Mouse (Mus musculus) kidney, adult 2 months (tissue): ENCODE data around the gene Zcwpw1. TPM values are rescaled to one million over a fixed set of nuclear protein-coding genes. Genes with fewer than 3 reads are reported as not detected.

ENCODE experiments used
- DNase-seq: peaks from one replicate; pipeline ENCODE4 v3.0.0; 2021
- H3K27ac ChIP-seq: fragments of 200-500 bp; 2 replicates; pipeline ENCODE4 v1.5.1; 2012; ENCODE audit warnings: low read depth, low read length, control low read depth, inconsistent platforms; ENCODE audit not compliant: insufficient read depth
- H3K27me3 ChIP-seq: fragments of 200-500 bp; replicated peaks from 2 replicates; pipeline ENCODE4 v1.6.1; 2012; ENCODE audit warnings: mild to moderate bottlenecking, moderate library complexity, low read length, inconsistent platforms; ENCODE audit not compliant: control insufficient read depth, insufficient read depth
- H3K36me3 ChIP-seq: fragments of 200-500 bp; 2 replicates; pipeline ENCODE4 v1.6.1; 2012; ENCODE audit warnings: mild to moderate bottlenecking, moderate library complexity, low read length, inconsistent platforms; ENCODE audit not compliant: control insufficient read depth, insufficient read depth
- H3K4me1 ChIP-seq: fragments of 200-500 bp; 2 replicates; pipeline ENCODE4 v1.6.1; 2011; ENCODE audit warnings: low read length; ENCODE audit not compliant: control insufficient read depth, insufficient read depth
- H3K4me3 ChIP-seq: fragments of 200-500 bp; 2 replicates; pipeline ENCODE4 v1.5.1; 2011; ENCODE audit warnings: mild to moderate bottlenecking, low read depth, low read length, control low read depth; ENCODE audit not compliant: insufficient read depth
- CTCF ChIP-seq: fragments of 200-500 bp; conservative IDR thresholded peaks from 2 replicates; pipeline ENCODE4 v1.5.1; 2011; ENCODE audit warnings: low read depth, mild to moderate bottlenecking, control low read depth, low read length, moderate library complexity, mixed read lengths; ENCODE audit not compliant: insufficient read depth, insufficient read length
- POLR2A ChIP-seq: fragments of 200-500 bp; IDR thresholded peaks from one replicate; pipeline ENCODE4 v1.6.1; 2011; ENCODE audit warnings: low read depth, low read length, control low read depth
- WGBS: fragments of 180-500 bp; shearing (Covaris S2); methylation state at CpG from one replicate; pipeline ENCODE4 v1.1.7; 2018; 5-methylcytosine and 5-hydroxymethylcytosine counted together
- polyA plus RNA-seq: library from polyadenylated mRNA; depleted of rRNA; stranded (reverse); fragments of >200 nt; gene quantifications from 2 replicates; pipeline ENCODE4 v1.2.3, GENCODE M21; 2012

Zcwpw1 gene
- polyA plus RNA-seq, 1 experiment, result 2.5 TPM

DNA sequence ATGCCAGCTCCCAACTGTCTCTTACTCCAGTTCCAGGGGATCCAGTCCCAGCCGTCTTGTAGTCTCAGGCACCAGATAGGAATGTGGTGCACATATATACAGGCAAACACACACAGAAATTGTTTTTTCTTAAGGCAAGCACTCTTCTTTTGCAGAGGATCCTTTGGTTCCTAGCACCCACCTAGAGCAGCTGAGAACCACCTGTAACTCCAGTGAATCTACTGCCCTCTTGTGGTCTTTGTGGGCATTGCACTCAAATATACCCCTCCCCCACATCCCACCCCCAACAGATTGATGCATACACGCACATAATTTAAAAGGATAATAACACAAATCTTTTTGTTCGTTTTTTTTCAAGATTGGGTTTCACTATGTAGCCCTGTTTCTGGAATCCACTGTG, 21.3 kb upstream of the Zcwpw1 start:
- Histone ChIP-seq H3K4me1 (no peaks in the 10 kb centered on the region), H3K36me3 (no peaks in the 10 kb centered on the region), H3K4me3 (no peak overlapping the region), H3K27me3 (no peaks in the 10 kb centered on the region), H3K27ac (no peak overlapping the region)
- TF ChIP-seq POLR2A (no peak), CTCF (peak; percentile 47)
- WGBS, result 61% methylated on average over 3 of the region's 3 CpGs
- DNase-seq, result no peak

- no peak overlapping the region for H3K4me3 ChIP-seq
- no peaks in the 10 kb centered on the region for H3K27me3 ChIP-seq
- no peaks in the 10 kb centered on the region for H3K4me1 ChIP-seq
- 69% methylated on average over 1 of the region's 1 CpGs for whole genome bisulfite sequencing
- H3K36me3 ChIP-seq, result no peaks in the 10 kb centered on the region
- TF ChIP-seq POLR2A, result no peak
- TF ChIP-seq CTCF, result no peak
- DNase-seq, result no peak
- no peak overlapping the region for H3K27ac ChIP-seq
Measured at GRCm38 (mm10) chr5:137768475-137768874, 19.1 kb upstream of the Zcwpw1 start.

DNA sequence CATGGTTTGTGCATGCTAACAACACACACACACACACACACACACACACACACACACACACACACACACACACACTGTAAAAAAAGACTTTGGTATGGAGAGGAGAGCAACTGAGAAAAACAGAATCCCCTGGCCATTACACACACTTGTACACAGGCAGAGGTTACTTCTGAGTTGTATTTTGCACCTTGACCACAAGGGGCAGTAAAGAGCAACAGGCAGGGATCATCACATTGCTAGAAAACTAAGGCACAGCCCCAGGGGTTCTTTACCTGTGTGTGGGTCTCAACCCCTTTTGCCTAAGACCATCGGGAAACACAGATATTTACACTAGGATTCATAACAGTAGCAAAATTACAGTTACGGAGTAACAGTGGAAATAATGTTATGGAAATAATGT, 16.9 kb upstream of the Zcwpw1 start:
- TF ChIP-seq POLR2A, result no peak
- TF ChIP-seq CTCF, result peak; percentile 59
- H3K27me3 ChIP-seq, result no peaks in the 10 kb centered on the region
- H3K4me1 ChIP-seq, result no peaks in the 10 kb centered on the region
- WGBS, result 49% methylated on average over 2 of the region's 2 CpGs
- H3K4me3 ChIP-seq, result no peak overlapping the region
- H3K36me3 ChIP-seq, result no peaks in the 10 kb centered on the region
- DNase-seq, result peak; percentile 40
- H3K27ac ChIP-seq, result no peak overlapping the region

GRCm38 (mm10) chr5:137772755-137773154, 14.8 kb upstream of the Zcwpw1 start:
- H3K27me3 ChIP-seq, result no peaks in the 10 kb centered on the region
- no peaks in the 10 kb centered on the region; the same call in 1 of the 2 replicates for H3K4me1 ChIP-seq
- DNase-seq, result no peak
- no peak overlapping the region for H3K4me3 ChIP-seq
- no peak overlapping the region for H3K27ac ChIP-seq
- TF ChIP-seq POLR2A (no peak), CTCF (no peak)
- H3K36me3 ChIP-seq, result no peaks in the 10 kb centered on the region

- H3K4me1 ChIP-seq, result peaks cover 7% of the 10 kb centered on the region; the same call in 1 of the 2 replicates
- no peak overlapping the region for H3K4me3 ChIP-seq
- 95% methylated on average over 2 of the region's 2 CpGs for WGBS
- no peaks in the 10 kb centered on the region for H3K27me3 ChIP-seq
- TF ChIP-seq CTCF, result no peak
- no peak for TF ChIP-seq POLR2A
- H3K36me3 ChIP-seq, result no peaks in the 10 kb centered on the region
- peak overlapping the region; percentile 6; the same call in 1 of the 2 replicates for H3K27ac ChIP-seq
- no peak for DNase-seq
Measured at GRCm38 (mm10) chr5:137775587-137776290, 11.9 kb upstream of the Zcwpw1 start.

DNA sequence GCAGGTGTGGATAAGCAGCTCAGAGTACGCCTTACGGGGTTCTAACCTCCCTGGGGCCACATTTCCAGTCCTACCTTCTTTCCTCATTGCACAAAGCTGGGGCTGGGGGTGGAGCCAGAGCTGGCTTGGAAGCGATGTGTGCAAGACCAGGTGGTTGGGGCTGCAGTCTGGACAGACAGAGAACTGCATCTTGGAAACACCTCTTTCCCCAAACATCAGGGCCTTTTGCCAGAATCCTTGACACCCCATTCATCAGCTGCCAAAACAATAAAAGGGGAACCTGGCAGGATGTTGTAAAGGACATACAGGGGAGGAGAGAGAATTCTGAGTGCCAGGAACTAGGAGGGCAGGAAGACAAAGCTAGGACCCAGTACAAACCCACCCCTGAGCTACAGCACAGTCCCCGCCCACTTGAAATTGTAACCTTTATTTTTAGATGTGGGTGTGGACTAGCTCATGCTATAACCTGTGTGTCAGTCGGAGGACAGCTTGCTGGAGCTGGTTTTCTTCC, 11.1 kb upstream of the Zcwpw1 start:
- Histone ChIP-seq H3K4me1 (peaks cover 7% of the 10 kb centered on the region; the same call in 1 of the 2 replicates), H3K4me3 (no peak overlapping the region), H3K27ac (peak overlapping the region; percentile 6; the same call in 1 of the 2 replicates), H3K36me3 (no peaks in the 10 kb centered on the region), H3K27me3 (no peaks in the 10 kb centered on the region)
- peak; percentile 76 for DNase-seq
- TF ChIP-seq POLR2A, result no peak
- no peak for TF ChIP-seq CTCF
- WGBS, result 15% methylated on average over 5 of the region's 5 CpGs

GRCm38 (mm10) chr5:137777267-137777845, 10.2 kb upstream of the Zcwpw1 start:
- WGBS, result 63% methylated on average over 7 of the region's 7 CpGs

More at GRCm38 (mm10) chr5:137777267-137777845, 10.2 kb upstream of the Zcwpw1 start:
- TF ChIP-seq POLR2A (no peak), CTCF (no peak)
- DNase-seq, result no peak
- H3K4me1 ChIP-seq, result peaks cover 7% of the 10 kb centered on the region; the same call in 1 of the 2 replicates
- no peaks in the 10 kb centered on the region for H3K36me3 ChIP-seq
- no peak overlapping the region for H3K4me3 ChIP-seq
- H3K27me3 ChIP-seq, result no peaks in the 10 kb centered on the region
- H3K27ac ChIP-seq, result no peak overlapping the region
